Comparison of ENCODE assay signal across 8 mouse cellular contexts in genomic region chr2:104816866-104817439, GRCm38 (mm10). TPM values are rescaled to one million over a fixed set of nuclear protein-coding genes. Genes with fewer than 3 reads are reported as not detected.
DNase-seq lines count a peak whose midpoint lies in the region; ATAC-seq lines count a peak whose summit lies in the region.

No protein-coding gene starts in this region.

- peak overlapping the region; percentile 98 for H3K27ac ChIP-seq in heart, embryonic 12.5 days (ENCODE audit: poor library complexity, severe bottlenecking)
- H3K27ac ChIP-seq in kidney, embryonic 16.5 days (ENCODE audit: low read length) = peak overlapping the region; percentile 99

- no peaks in the 10 kb centered on the region for H3K36me3 ChIP-seq in erythroblast, embryonic 14.5 days (ENCODE audit: control insufficient read depth)
- no peaks in the 10 kb centered on the region for H3K36me3 ChIP-seq in heart, embryonic 12.5 days
- no peaks in the 10 kb centered on the region for H3K36me3 ChIP-seq in kidney, embryonic 16.5 days (ENCODE audit: insufficient read depth, low read length)

- H3K4me3 ChIP-seq in erythroblast, embryonic 14.5 days (replicated peaks) = peak overlapping the region; percentile 80
- peak overlapping the region; percentile 90 for H3K4me3 ChIP-seq in heart, embryonic 12.5 days
- H3K4me3 ChIP-seq in kidney, embryonic 16.5 days (ENCODE audit: low read length) = peak overlapping the region; percentile 98

- H3K4me1 ChIP-seq in erythroblast, embryonic 14.5 days (ENCODE audit: control insufficient read depth) = peaks cover 34% of the 10 kb centered on the region
- peaks cover 14% of the 10 kb centered on the region for H3K4me1 ChIP-seq in heart, embryonic 12.5 days (replicated peaks)
- peaks cover 15% of the 10 kb centered on the region; the same call in 1 of the 2 replicates for H3K4me1 ChIP-seq in kidney, embryonic 16.5 days (ENCODE audit: insufficient read depth, low read length)

- H3K27me3 ChIP-seq in erythroblast, embryonic 14.5 days (ENCODE audit: control insufficient read depth) = peaks cover 14% of the 10 kb centered on the region
- no peaks in the 10 kb centered on the region for H3K27me3 ChIP-seq in heart, embryonic 12.5 days (replicated peaks)
- H3K27me3 ChIP-seq in kidney, embryonic 16.5 days (ENCODE audit: insufficient read depth, low read length) = no peaks in the 10 kb centered on the region

- peak; percentile 92 for ATAC-seq in heart, embryonic 12.5 days (ENCODE audit: insufficient number of reproducible peaks, low FRiP score)
- ATAC-seq in kidney, embryonic 16.5 days (ENCODE audit: low FRiP score, low TSS enrichment) = peak; percentile 95

- H3K9ac ChIP-seq in heart, embryonic 12.5 days = peak overlapping the region; percentile 98
- H3K9ac ChIP-seq in kidney, embryonic 16.5 days (replicated peaks; ENCODE audit: low read length) = peak overlapping the region; percentile 100

- no peaks in the 10 kb centered on the region for H3K9me3 ChIP-seq in erythroblast, embryonic 14.5 days (ENCODE audit: control insufficient read depth, low read length)
- H3K9me3 ChIP-seq in heart, embryonic 12.5 days (replicated peaks) = no peaks in the 10 kb centered on the region
- no peaks in the 10 kb centered on the region for H3K9me3 ChIP-seq in kidney, embryonic 16.5 days (ENCODE audit: low read length)

- 1% methylated on average over 27 of the region's 51 CpGs for WGBS in heart, embryonic 12.5 days
- WGBS in kidney, embryonic 16.5 days = under 1% methylated on average over 38 of the region's 51 CpGs

- peak overlapping the region; percentile 85 for H3K4me2 ChIP-seq in heart, embryonic 12.5 days
- peak overlapping the region; percentile 90 for H3K4me2 ChIP-seq in kidney, embryonic 16.5 days (replicated peaks; ENCODE audit: low read depth, low read length)

- peak; percentile 85 for DNase-seq in CD4-positive helper T cell, adult 2 months (ENCODE audit: low read depth, low spot score)
- peak; percentile 72 for DNase-seq in brain, embryonic 18.5 days (ENCODE audit: low read depth, low spot score)
- peak; percentile 93 for DNase-seq in liver
- peak; percentile 62 to 69 for DNase-seq in monocyte, adult 2 months (ENCODE audit: low read depth in 1 of 2, low spot score in 2 of 2)
- peak; percentile 56 to 73 for DNase-seq in spleen, postnatal 14 days (ENCODE audit: low spot score in 2 of 2)

RNA-seq across cellular contexts. Expression of gene Qser1, which starts 0.4 kb away (rescaled TPM):
- polyA plus RNA-seq in erythroblast, embryonic 14.5 days (2012) = 0.02 TPM in 2 replicates
- polyA plus RNA-seq in heart, embryonic 12.5 days (2016; fragmentation: Nextera tagmentation; extraction: Ambion mirVana) = 9.6 TPM in 2 replicates
- 9.0 and 10.6 TPM in 2 replicates for polyA plus RNA-seq in kidney, embryonic 16.5 days (2015; fragmentation: Nextera tagmentation; extraction: Ambion mirVana)

RNA-seq across cellular contexts. Expression of gene Prrg4, which starts 32.7 kb away (rescaled TPM):
- polyA plus RNA-seq in erythroblast, embryonic 14.5 days (2012) = not detected in 2 replicates
- polyA plus RNA-seq in heart, embryonic 12.5 days (2016; fragmentation: Nextera tagmentation; extraction: Ambion mirVana) = 1.1 TPM in 2 replicates
- polyA plus RNA-seq in kidney, embryonic 16.5 days (2015; fragmentation: Nextera tagmentation; extraction: Ambion mirVana) = 2.5 and 2.7 TPM in 2 replicates

RNA-seq across cellular contexts. Expression of gene Ccdc73, which starts 50.7 kb away (rescaled TPM):
- polyA plus RNA-seq in erythroblast, embryonic 14.5 days (2012) = not detected in 2 replicates
- 7.2 and 9.7 TPM in 2 replicates for polyA plus RNA-seq in heart, embryonic 12.5 days (2016; fragmentation: Nextera tagmentation; extraction: Ambion mirVana)
- 4.5 and 4.7 TPM in 2 replicates for polyA plus RNA-seq in kidney, embryonic 16.5 days (2015; fragmentation: Nextera tagmentation; extraction: Ambion mirVana)

Comparison
In these comparisons a context has a peak if more than half of its experiments do, and no peak if none do; other contexts are left out.
1. Peak in every context shown above with its lines: DNase-seq, ATAC-seq, H3K4me3 ChIP-seq and H3K27ac ChIP-seq.